Mouse (Mus musculus): Measurements from ENCODE around the gene Hps6.

GRCm38 (mm10) chr19:45960770-45961169 lies 42.5 kb upstream of the Hps6 start:
- TF ChIP-seq CTCF (IDR thresholded peaks at IDR 0.05; ENCODE audit: low read depth) (peak; percentile 15; the same call in 1 of the 2 replicates), EP300 (IDR thresholded peaks at IDR 0.05; ENCODE audit: low read depth) (no peak)
